Mouse (Mus musculus) cerebellum, adult 2 months (tissue): ENCODE data around the gene Bag6.

ENCODE experiments used
- CTCF ChIP-seq: fragments of 200-500 bp; IDR thresholded peaks from 2 replicates; pipeline ENCODE4 v1.5.1; 2011; ENCODE audit warnings: low read depth, mild to moderate bottlenecking, control low read depth, low read length, moderate library complexity, borderline replicate concordance; ENCODE audit not compliant: insufficient read depth
- POLR2A ChIP-seq: fragments of 200-500 bp; IDR thresholded peaks from 2 replicates; pipeline ENCODE4 v1.6.1; 2011; ENCODE audit warnings: low read length, control low read depth, borderline replicate concordance; ENCODE audit not compliant: insufficient read depth

DNA sequence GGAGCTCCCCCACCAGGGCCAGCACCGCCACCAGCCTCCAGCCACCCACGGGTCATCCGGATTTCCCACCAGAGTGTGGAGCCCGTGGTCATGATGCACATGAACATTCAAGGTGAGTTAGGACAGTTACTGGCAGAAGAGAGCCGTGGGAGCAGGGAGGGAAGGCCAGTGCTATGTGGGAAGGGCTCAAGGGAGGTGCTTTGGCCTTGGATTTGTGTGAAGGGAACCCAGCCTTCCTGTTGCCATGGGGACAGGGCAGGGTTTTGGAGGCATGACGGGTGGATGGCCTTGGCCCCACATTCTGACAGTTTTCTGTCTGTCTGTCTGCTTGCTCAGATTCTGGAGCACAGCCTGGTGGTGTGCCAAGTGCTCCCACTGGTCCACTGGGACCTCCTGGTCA lies 7.0 kb downstream of the Bag6 start:
- no peak for TF ChIP-seq CTCF
- no peak for TF ChIP-seq POLR2A
